Mouse (Mus musculus) CH12.LX (cell line): ENCODE results near the gene Snx11. TPM values are rescaled to one million over a fixed set of nuclear protein-coding genes. Genes with fewer than 3 reads are reported as not detected.

Experiments
- DNase-seq: peaks from one replicate; pipeline ENCODE4 v3.0.0-alpha.2; 2013; ENCODE audit errors: extremely low read depth
- H3K27ac ChIP-seq: 2 replicates; pipeline ENCODE4 v1.5.1; 2012; ENCODE audit warnings: low read depth, mild to moderate bottlenecking, control low read depth, moderate library complexity; ENCODE audit not compliant: insufficient read depth
- H3K27me3 ChIP-seq: replicated peaks from 2 replicates; pipeline ENCODE3; 2012; ENCODE audit warnings: inconsistent platforms
- H3K36me3 ChIP-seq, 2 experiments: replicated peaks in 1 of 2; 2 replicates each; pipeline versions ENCODE3 to v1.6.1; 2012; ENCODE audit warnings: inconsistent platforms in 1 of 2, low read length in 1 of 2, mild to moderate bottlenecking in 1 of 2, mixed read lengths in 1 of 2, moderate library complexity in 1 of 2; ENCODE audit not compliant: control insufficient read depth in 1 of 2, insufficient read depth in 1 of 2
- H3K4me1 ChIP-seq, 2 experiments: 2 replicates each; pipeline ENCODE4 v1.6.1; 2012; ENCODE audit warnings: inconsistent platforms in 1 of 2, moderate library complexity in 1 of 2; ENCODE audit not compliant: insufficient read depth in 2 of 2, control insufficient read depth in 1 of 2
- H3K4me2 ChIP-seq: 2 replicates; pipeline ENCODE4 v1.6.1; 2012; ENCODE audit warnings: low read depth, mild to moderate bottlenecking, control low read depth; ENCODE audit not compliant: poor library complexity, insufficient read depth, severe bottlenecking
- H3K4me3 ChIP-seq, 3 experiments: fragments of 150-350 bp in 1 of 3; sonication (generic) in 1 of 3; replicated peaks in 1 of 3; 2 replicates each; pipeline versions ENCODE3 to v1.5.1; 2011 to 2012; ENCODE audit warnings: low read depth in 2 of 3, low read length in 2 of 3, mild to moderate bottlenecking in 2 of 3, moderate library complexity in 2 of 3, control low read depth in 1 of 3, improper control_type of control experiment in 1 of 3, inconsistent platforms in 1 of 3, mixed read lengths in 1 of 3; ENCODE audit not compliant: poor library complexity in 1 of 3
- H3K79me2 ChIP-seq: replicated peaks from 2 replicates; pipeline ENCODE4 v1.6.1; 2012; ENCODE audit warnings: mild to moderate bottlenecking, moderate library complexity; ENCODE audit not compliant: control insufficient read depth, poor library complexity, insufficient read depth, severe bottlenecking; ENCODE audit errors: extremely low read depth
- H3K9ac ChIP-seq: 2 replicates; pipeline ENCODE4 v1.6.1; 2012; ENCODE audit warnings: low read depth, mild to moderate bottlenecking, control low read depth, moderate library complexity; ENCODE audit not compliant: insufficient read depth
- H3K9me3 ChIP-seq: replicated peaks from 2 replicates; pipeline ENCODE3; 2012; ENCODE audit warnings: low read length, inconsistent platforms, mixed read lengths
- BHLHE40 ChIP-seq: IDR thresholded peaks from 2 replicates; pipeline ENCODE4 v1.6.1; 2011; ENCODE audit warnings: mild to moderate bottlenecking, low read depth, low read length, improper control_type of control experiment
- CHD2 ChIP-seq: IDR thresholded peaks from 2 replicates; pipeline ENCODE4 v1.6.1; 2011; ENCODE audit warnings: low read length, improper control_type of control experiment
- CTCF ChIP-seq, 2 experiments: IDR thresholded peaks in 1 of 2; conservative IDR thresholded peaks in 1 of 2; 2 replicates each; pipeline ENCODE4 v1.5.1; 2011 to 2012; ENCODE audit warnings: low read depth in 2 of 2, low read length in 2 of 2, improper control_type of control experiment in 1 of 2, inconsistent platforms in 1 of 2, mild to moderate bottlenecking in 1 of 2, moderate library complexity in 1 of 2
- E2F4 ChIP-seq: IDR thresholded peaks from 2 replicates; pipeline ENCODE4 v1.6.1; 2011; ENCODE audit warnings: low read depth, low read length, improper control_type of control experiment; ENCODE audit not compliant: insufficient replicate concordance
- ELF1 ChIP-seq: IDR thresholded peaks from 2 replicates; pipeline ENCODE4 v1.6.1; 2014; ENCODE audit warnings: low read depth, mild to moderate bottlenecking, inconsistent platforms, low read length, improper control_type of control experiment
- EP300 ChIP-seq: IDR thresholded peaks from 2 replicates; pipeline ENCODE4 v1.6.1; 2011; ENCODE audit warnings: low read length, improper control_type of control experiment
- ETS1 ChIP-seq: conservative IDR thresholded peaks from 2 replicates; pipeline ENCODE4 v1.6.1; 2012; ENCODE audit warnings: low read depth, mild to moderate bottlenecking, inconsistent platforms, low read length, improper control_type of control experiment, moderate library complexity
- GABPA ChIP-seq: IDR thresholded peaks from 2 replicates; pipeline ENCODE4 v1.6.1; 2012; ENCODE audit warnings: low read depth, low read length, improper control_type of control experiment, inconsistent platforms; ENCODE audit not compliant: insufficient replicate concordance
- IRF4 ChIP-seq: IDR thresholded peaks from 2 replicates; pipeline ENCODE4 v1.6.1; 2014; ENCODE audit warnings: low read depth, mild to moderate bottlenecking, inconsistent platforms, low read length, improper control_type of control experiment
- JUN ChIP-seq: IDR thresholded peaks from 2 replicates; pipeline ENCODE4 v1.6.1; 2011; ENCODE audit warnings: low read depth, mild to moderate bottlenecking, low read length, improper control_type of control experiment, moderate library complexity; ENCODE audit not compliant: insufficient read depth
- JUND ChIP-seq: conservative IDR thresholded peaks from 2 replicates; pipeline ENCODE4 v1.6.1; 2011; ENCODE audit warnings: low read depth, low read length, improper control_type of control experiment
- KAT2A ChIP-seq: IDR thresholded peaks from 2 replicates; pipeline ENCODE4 v1.6.1; 2012; ENCODE audit warnings: low read length, improper control_type of control experiment, inconsistent platforms; ENCODE audit not compliant: insufficient replicate concordance
- MAFK ChIP-seq: IDR thresholded peaks from 2 replicates; pipeline ENCODE4 v1.6.1; 2011; ENCODE audit warnings: low read length, improper control_type of control experiment; ENCODE audit not compliant: insufficient replicate concordance
- MAX ChIP-seq: IDR thresholded peaks from 2 replicates; pipeline ENCODE4 v1.6.1; 2011; ENCODE audit warnings: low read length, improper control_type of control experiment
- MAZ ChIP-seq: IDR thresholded peaks from 2 replicates; pipeline ENCODE4 v1.6.1; 2012; ENCODE audit warnings: low read depth, mild to moderate bottlenecking, inconsistent platforms, low read length, improper control_type of control experiment, moderate library complexity
- MEF2A ChIP-seq: IDR thresholded peaks from 2 replicates; pipeline ENCODE4 v1.6.1; 2014; ENCODE audit warnings: low read depth, mild to moderate bottlenecking, inconsistent platforms, low read length, improper control_type of control experiment, borderline replicate concordance
- MXI1 ChIP-seq: IDR thresholded peaks from 2 replicates; pipeline ENCODE4 v1.6.1; 2011; ENCODE audit warnings: mild to moderate bottlenecking, low read depth, low read length, improper control_type of control experiment
- MYC ChIP-seq: IDR thresholded peaks from 2 replicates; pipeline ENCODE4 v1.6.1; 2011; ENCODE audit warnings: low read depth, mild to moderate bottlenecking, improper control_type of control experiment, low read length
- NELFE ChIP-seq: IDR thresholded peaks from 2 replicates; pipeline ENCODE4 v1.6.1; 2011; ENCODE audit warnings: low read depth, low read length, improper control_type of control experiment
- NRF1 ChIP-seq: IDR thresholded peaks from 2 replicates; pipeline ENCODE4 v1.6.1; 2014; ENCODE audit warnings: low read depth, mild to moderate bottlenecking, inconsistent platforms, low read length, improper control_type of control experiment, moderate library complexity
- PAX5 ChIP-seq: IDR thresholded peaks from 2 replicates; pipeline ENCODE4 v1.6.1; 2012; ENCODE audit warnings: low read length, inconsistent platforms, mixed read lengths
- POLR2A ChIP-seq: IDR thresholded peaks from 2 replicates; pipeline ENCODE4 v1.6.1; 2011; ENCODE audit warnings: low read depth, mild to moderate bottlenecking, improper control_type of control experiment, low read length
- POLR2AphosphoS2 ChIP-seq: IDR thresholded peaks from 2 replicates; pipeline ENCODE4 v1.6.1; 2011; ENCODE audit warnings: low read depth, low read length, improper control_type of control experiment
- RCOR1 ChIP-seq: conservative IDR thresholded peaks from 2 replicates; pipeline ENCODE4 v1.6.1; 2012; ENCODE audit warnings: low read depth, mild to moderate bottlenecking, inconsistent platforms, low read length, improper control_type of control experiment
- SIN3A ChIP-seq: IDR thresholded peaks from 2 replicates; pipeline ENCODE4 v1.6.1; 2012; ENCODE audit warnings: low read length, improper control_type of control experiment, inconsistent platforms
- SMC3 ChIP-seq: IDR thresholded peaks from 2 replicates; pipeline ENCODE4 v1.6.1; 2011; ENCODE audit warnings: low read depth, low read length, improper control_type of control experiment
- TBP ChIP-seq: conservative IDR thresholded peaks from 2 replicates; pipeline ENCODE4 v1.6.1; 2011; ENCODE audit warnings: low read depth, low read length, improper control_type of control experiment
- TCF12 ChIP-seq: IDR thresholded peaks from 2 replicates; pipeline ENCODE4 v1.6.1; 2014; ENCODE audit warnings: low read depth, mild to moderate bottlenecking, inconsistent platforms, low read length, improper control_type of control experiment
- UBTF ChIP-seq: IDR thresholded peaks from 2 replicates; pipeline ENCODE4 v1.6.1; 2012; ENCODE audit warnings: low read depth, mild to moderate bottlenecking, inconsistent platforms, low read length, improper control_type of control experiment, moderate library complexity
- USF1 ChIP-seq: IDR thresholded peaks from 2 replicates; pipeline ENCODE4 v1.6.1; 2014; ENCODE audit warnings: low read depth, mild to moderate bottlenecking, inconsistent platforms, low read length, improper control_type of control experiment
- USF2 ChIP-seq: conservative IDR thresholded peaks from 2 replicates; pipeline ENCODE4 v1.6.1; 2011; ENCODE audit warnings: low read depth, low read length, improper control_type of control experiment
- ZKSCAN1 ChIP-seq: IDR thresholded peaks from 2 replicates; pipeline ENCODE4 v1.6.1; 2012; ENCODE audit warnings: low read depth, inconsistent platforms, low read length, improper control_type of control experiment, borderline replicate concordance
- ZMIZ1 ChIP-seq: IDR thresholded peaks from 2 replicates; pipeline ENCODE4 v1.6.1; 2012; ENCODE audit warnings: low read depth, mild to moderate bottlenecking, inconsistent platforms, low read length, improper control_type of control experiment
- ZNF384 ChIP-seq: IDR thresholded peaks from 2 replicates; pipeline ENCODE4 v1.6.1; 2012; ENCODE audit warnings: low read depth, low read length, improper control_type of control experiment, inconsistent platforms
- dilution Hi-C: fragments of 300-500 bp; cut with MboI; formaldehyde crosslinking; loops from 2 replicates; pipeline ENCODE4 v1.14.3; 2020; ENCODE audit warnings: low sequenced_read_pairs; ENCODE audit not compliant: extremely low pct_unique_long_range_greater_than_20kb, extremely low pct_ligation_motif_present
- in situ Hi-C: fragments of 300-500 bp; cut with MboI; formaldehyde crosslinking; loops from 3 replicates; pipeline ENCODE4 v1.14.3; 2019; ENCODE audit warnings: low sequenced_read_pairs, low pct_ligation_motif_present, low pct_unique_long_range_greater_than_20kb, mixed read lengths
- polyA plus RNA-seq: library from polyadenylated mRNA; unstranded; fragments of >175 nt; gene quantifications from 2 replicates; pipeline ENCODE4 v1.2.1, GENCODE M21; 2012; ENCODE audit warnings: low read depth; ENCODE audit not compliant: insufficient read length
- total RNA-seq, 2 experiments: library from RNA; depleted of rRNA; stranded (reverse); fragments of 300-350 nt in 1 of 2; fragments of >200 nt in 1 of 2; gene quantifications; 2 replicates each; pipeline ENCODE4 v1.2.3; 2012 to 2014

Gene Snx11
- total and polyA plus RNA-seq, 3 experiments, result 153 to 244 (median 217) TPM

DNA sequence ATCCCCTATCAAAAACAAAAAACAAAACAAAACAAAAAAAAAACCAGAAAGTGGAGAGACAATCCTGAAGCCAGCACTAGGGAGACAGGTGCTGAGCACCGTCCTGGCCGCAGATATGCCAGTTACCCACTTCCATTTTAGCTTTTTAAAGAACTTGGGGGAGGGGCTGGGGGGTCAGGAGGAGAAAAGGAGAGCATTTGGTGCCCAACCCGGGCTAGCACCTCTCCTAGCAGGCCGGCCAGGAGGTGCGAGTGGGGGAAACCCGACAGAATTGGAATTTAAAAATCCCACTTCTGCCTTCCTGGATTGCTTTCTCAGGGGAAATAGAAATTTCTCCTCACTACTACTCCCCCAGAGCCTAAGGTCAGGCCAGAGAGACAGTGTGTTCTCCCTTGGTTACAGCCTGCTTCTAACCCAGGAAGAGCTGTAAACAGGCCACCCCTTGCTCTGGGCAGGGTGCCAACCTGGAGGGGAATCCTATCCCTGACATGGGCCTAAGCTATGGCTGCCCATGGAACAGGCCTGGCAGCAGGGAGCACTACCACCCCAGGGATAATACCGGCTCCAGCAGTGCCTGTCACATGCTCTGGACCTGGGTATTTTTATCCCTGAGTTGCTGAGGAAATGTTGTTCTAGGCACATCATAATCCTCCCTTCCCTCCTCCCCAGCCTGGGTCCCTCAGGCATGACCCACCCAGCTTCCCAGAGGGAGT is 47.6 kb upstream of the Snx11 start (continued):
- TF ChIP-seq E2F4 (no peak), PAX5 (no peak), MXI1 (peak; percentile 29; the same call in 1 of the 2 replicates), RCOR1 (no peak)

DNA sequence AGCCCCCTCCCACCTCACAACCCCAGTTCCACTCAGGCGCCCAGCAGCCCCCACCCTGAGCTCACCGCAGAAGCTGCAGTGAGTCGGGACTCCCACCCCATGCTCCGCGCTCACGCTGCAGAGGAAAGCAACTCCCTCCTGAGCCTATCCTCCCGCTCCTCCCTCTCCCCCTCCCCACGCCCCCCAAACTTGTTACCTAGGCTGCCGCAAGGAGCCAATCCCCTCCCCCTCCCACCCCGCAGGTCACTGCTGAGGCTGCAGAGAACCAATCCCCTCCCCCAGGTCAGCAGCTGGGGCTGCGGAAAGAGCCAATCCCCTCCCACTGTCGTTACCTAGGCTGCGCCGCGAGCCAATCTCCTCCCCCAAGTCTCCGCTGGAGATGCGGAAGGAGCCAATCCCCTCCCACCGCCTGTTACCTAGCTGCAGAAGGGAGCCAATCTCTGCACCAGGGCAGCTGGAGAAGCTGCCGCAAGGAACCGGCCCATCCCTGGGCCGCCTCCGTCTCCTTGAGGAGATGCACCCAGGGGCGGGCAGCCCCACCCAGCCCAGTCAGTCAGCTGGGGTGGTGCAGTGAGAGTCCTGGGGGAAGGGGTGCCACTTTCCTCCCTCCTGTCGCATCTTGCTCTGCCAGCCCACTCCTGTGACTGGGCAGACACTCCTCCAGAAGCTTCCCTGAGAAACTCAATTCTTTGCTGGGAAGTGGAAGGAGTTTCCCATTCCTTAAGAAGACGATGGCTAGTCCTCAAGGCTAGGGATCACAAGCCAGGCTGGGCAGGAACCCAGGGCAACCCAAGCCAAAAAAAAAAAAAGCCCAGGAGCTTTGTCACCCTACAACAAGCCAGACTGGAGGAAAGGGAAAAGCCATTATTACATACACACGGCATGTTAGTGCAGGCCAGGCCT is 46.8 kb upstream of the Snx11 start:
- H3K9ac ChIP-seq, result peak overlapping the region; percentile 95
- dilution Hi-C loops (no loop called here), in situ Hi-C loops (no loop called here)
- H3K27me3 ChIP-seq, result no peaks in the 10 kb centered on the region
- peak; percentile 99 for DNase-seq
- peaks cover 46 to 63% of the 10 kb centered on the region in 2 experiments for H3K36me3 ChIP-seq
- peaks cover 84% of the 10 kb centered on the region for H3K79me2 ChIP-seq
- H3K4me3 ChIP-seq, result peak overlapping the region; percentile 67 to 79 (median 74)
- H3K4me2 ChIP-seq, result peak overlapping the region; percentile 91
- H3K9me3 ChIP-seq, result no peaks in the 10 kb centered on the region
- H3K27ac ChIP-seq, result peak overlapping the region; percentile 99
- peaks cover 29 to 69% of the 10 kb centered on the region in 2 experiments for H3K4me1 ChIP-seq
- no peak for TF ChIP-seq GABPA
- TF ChIP-seq PAX5, result no peak
- no peak for TF ChIP-seq ZMIZ1
- TF ChIP-seq JUND, result no peak
- TF ChIP-seq MYC, result no peak
- no peak for TF ChIP-seq MEF2A
- peak; percentile 59 for TF ChIP-seq NRF1
- peak; percentile 63 for TF ChIP-seq ETS1
- TF ChIP-seq TCF12, result peak; percentile 69
- no peak for TF ChIP-seq MAFK
- TF ChIP-seq MAX, result no peak
- no peak for TF ChIP-seq POLR2AphosphoS2
- TF ChIP-seq KAT2A, result no peak
- no peak; the same call in 1 of the 2 replicates for TF ChIP-seq SIN3A
- no peak for TF ChIP-seq RCOR1
- TF ChIP-seq ZNF384, result peak; percentile 33
- no peak for TF ChIP-seq SMC3
- no peak; the same call in 1 of the 2 replicates for TF ChIP-seq POLR2A
- no peak for TF ChIP-seq ZKSCAN1
- TF ChIP-seq IRF4, result no peak
- TF ChIP-seq UBTF, result peak; percentile 74; the same call in 1 of the 2 replicates
- no peak for TF ChIP-seq CTCF (conservative IDR thresholded peaks at IDR 0.05 in 1 of 2, IDR thresholded peaks at IDR 0.05 in 1 of 2; ENCODE audit: low read depth in 2 of 2, low read length in 2 of 2)
- no peak for TF ChIP-seq JUN
- no peak for TF ChIP-seq NELFE
- TF ChIP-seq USF1, result no peak
- TF ChIP-seq MXI1, result peak; percentile 75
- TF ChIP-seq USF2, result no peak
- TF ChIP-seq BHLHE40, result no peak
- TF ChIP-seq CHD2, result peak; percentile 92
- peak; percentile 84 for TF ChIP-seq MAZ
- peak; percentile 93 for TF ChIP-seq ELF1
- peak; percentile 67 for TF ChIP-seq TBP
- no peak for TF ChIP-seq E2F4
- no peak; the same call in 1 of the 2 replicates for TF ChIP-seq EP300
